Mouse (Mus musculus) thymus, adult 2 months (tissue): ENCODE measurements around the gene Gm49361.

Experiments used
- CTCF ChIP-seq: fragments of 200-500 bp; IDR thresholded peaks from 2 replicates; pipeline ENCODE4 v1.5.1; 2012; ENCODE audit warnings: mild to moderate bottlenecking, control low read depth, low read length, moderate library complexity, borderline replicate concordance; ENCODE audit not compliant: control insufficient read depth, poor library complexity, insufficient read depth; ENCODE audit errors: extremely low read depth
- POLR2A ChIP-seq: fragments of 200-500 bp; IDR thresholded peaks from 2 replicates; pipeline ENCODE4 v1.6.1; 2012; ENCODE audit warnings: mild to moderate bottlenecking, low read length, control low read depth, moderate library complexity; ENCODE audit not compliant: control insufficient read depth, poor library complexity, insufficient read depth; ENCODE audit errors: extremely low read depth

DNA sequence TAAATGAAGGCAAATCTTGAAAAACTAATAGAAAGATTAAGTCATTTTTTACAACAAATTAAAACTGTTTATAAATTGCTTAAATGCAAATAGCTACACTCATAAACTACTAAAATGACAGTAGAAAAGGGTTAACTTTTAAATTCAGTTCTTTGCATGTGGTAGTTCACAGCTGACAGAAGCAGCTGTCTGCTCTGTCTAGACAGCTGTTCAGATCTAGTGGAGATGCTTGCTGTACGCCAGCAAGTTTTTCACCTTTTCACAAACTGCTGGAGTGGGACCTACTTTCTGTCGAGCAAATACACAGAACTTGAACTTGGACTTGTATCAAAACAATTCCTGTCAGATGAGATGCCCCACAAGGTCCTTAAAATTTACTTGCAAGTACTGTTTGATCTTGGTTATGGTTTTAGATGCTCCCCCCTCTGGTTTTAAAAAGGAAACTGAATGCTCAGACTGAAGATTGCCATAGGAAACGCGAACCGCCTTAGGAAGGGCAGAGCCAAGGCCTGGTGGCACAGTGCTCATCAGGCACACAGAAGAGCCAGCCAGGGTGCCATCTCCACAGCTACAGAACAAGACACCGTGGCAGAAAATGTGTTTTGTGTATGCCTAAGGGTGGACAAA is 129.5 kb downstream of the Gm49361 start:
- no peak for TF ChIP-seq CTCF
- no peak for TF ChIP-seq POLR2A
